Mouse (Mus musculus) heart, embryonic 10.5 days (tissue): ENCODE data around the gene Prdm8. TPM values are rescaled to one million over a fixed set of nuclear protein-coding genes. Genes with fewer than 3 reads are reported as not detected.
A peak's percentile ranks its signal among the peaks of the same experiment; 100 is the strongest.

Experiments used
- DNase-seq: peaks from one replicate; pipeline ENCODE4 v3.0.0-alpha.2; 2017; ENCODE audit warnings: low spot score
- H3K27ac ChIP-seq: fragments of 300-500 bp; sonication (generic); 2 replicates; pipeline ENCODE4 v1.5.1; 2016; ENCODE audit warnings: mild to moderate bottlenecking
- H3K27me3 ChIP-seq: fragments of 300-500 bp; sonication (generic); 2 replicates; pipeline ENCODE4 v1.6.1; 2016; ENCODE audit warnings: mild to moderate bottlenecking; ENCODE audit not compliant: poor library complexity, insufficient read depth, severe bottlenecking
- H3K36me3 ChIP-seq: fragments of 300-500 bp; sonication (generic); 2 replicates; pipeline ENCODE4 v1.6.1; 2016; ENCODE audit warnings: mild to moderate bottlenecking, moderate library complexity
- H3K4me1 ChIP-seq: fragments of 300-500 bp; sonication (generic); 2 replicates; pipeline ENCODE4 v1.6.1; 2016; ENCODE audit warnings: mild to moderate bottlenecking
- H3K4me3 ChIP-seq: fragments of 300-500 bp; sonication (generic); 2 replicates; pipeline ENCODE4 v1.5.1; 2016; ENCODE audit warnings: mild to moderate bottlenecking, moderate library complexity
- H3K9me3 ChIP-seq: fragments of 300-500 bp; sonication (generic); 2 replicates; pipeline ENCODE4 v1.6.1; 2016; ENCODE audit warnings: mild to moderate bottlenecking, moderate library complexity
- WGBS: fragments of 180-500 bp; shearing (Covaris S2); methylation state at CpG from one replicate; pipeline ENCODE4 v1.1.7; 2016; 5-methylcytosine and 5-hydroxymethylcytosine counted together
- polyA plus RNA-seq: library from polyadenylated mRNA; unstranded; fragments of >200 nt; fragmentation: Nextera tagmentation; extraction: Ambion mirVana; gene quantifications from 2 replicates; pipeline ENCODE4 v1.2.1, GENCODE M21; 2016

Gene Prdm8
- not detected in 2 replicates for polyA plus RNA-seq

GRCm38 (mm10) chr5:98167180-98167824, at the start of gene Prdm8:
Gene Prdm8 (plus strand): TSS chr5:98167198.
- peaks cover 76% of the 10 kb centered on the region for H3K27me3 ChIP-seq
- H3K27ac ChIP-seq = peak within 1 kb of the TSS; percentile 57
- H3K4me3 ChIP-seq = peak within 1 kb of the TSS; percentile 69
- H3K9me3 ChIP-seq = no peaks in the 10 kb centered on the region
- H3K36me3 ChIP-seq = no peaks in the 10 kb centered on the region
- peaks cover 19% of the 10 kb centered on the region for H3K4me1 ChIP-seq
- DNase-seq = peak; percentile 91
- under 1% methylated on average over 49 of the region's 51 CpGs for WGBS

GRCm38 (mm10) chr5:98127074-98127473, 39.9 kb upstream of the Prdm8 start:
- 75% methylated on average over 3 of the region's 3 CpGs for WGBS
- DNase-seq = no peak

GRCm38 (mm10) chr5:98138545-98139296, 28.3 kb upstream of the Prdm8 start:
- 82% methylated on average over 14 of the region's 14 CpGs for WGBS
- H3K27ac ChIP-seq = no peak overlapping the region
- H3K4me1 ChIP-seq = 0 out of 2 replicates have a peak, but pooled peaks cover 3% of the 10 kb centered on the region
- DNase-seq = no peak
- no peaks in the 10 kb centered on the region for H3K9me3 ChIP-seq
- no peak overlapping the region for H3K4me3 ChIP-seq
- no peaks in the 10 kb centered on the region for H3K27me3 ChIP-seq
- no peaks in the 10 kb centered on the region for H3K36me3 ChIP-seq

More at GRCm38 (mm10) chr5:98127074-98127473, 39.9 kb upstream of the Prdm8 start:
- no peaks in the 10 kb centered on the region for H3K4me1 ChIP-seq
- no peaks in the 10 kb centered on the region for H3K27me3 ChIP-seq
- no peaks in the 10 kb centered on the region for H3K36me3 ChIP-seq
- no peak overlapping the region for H3K27ac ChIP-seq
- no peak overlapping the region for H3K4me3 ChIP-seq
- H3K9me3 ChIP-seq = no peaks in the 10 kb centered on the region

GRCm38 (mm10) chr5:98139297-98139660, 27.7 kb upstream of the Prdm8 start:
- WGBS = 88% methylated on average over 3 of the region's 3 CpGs
- H3K4me1 ChIP-seq = 0 out of 2 replicates have a peak, but pooled peaks cover 3% of the 10 kb centered on the region

GRCm38 (mm10) chr5:98146895-98147294, 20.1 kb upstream of the Prdm8 start:
- H3K27ac ChIP-seq = no peak overlapping the region
- H3K4me1 ChIP-seq = 0 out of 2 replicates have a peak, but pooled peaks cover 3% of the 10 kb centered on the region
- WGBS = 60% methylated on average over 3 of the region's 3 CpGs
- no peaks in the 10 kb centered on the region for H3K36me3 ChIP-seq
- no peak overlapping the region for H3K4me3 ChIP-seq
- H3K9me3 ChIP-seq = no peaks in the 10 kb centered on the region
- no peak for DNase-seq
- H3K27me3 ChIP-seq = no peaks in the 10 kb centered on the region

More at GRCm38 (mm10) chr5:98139297-98139660, 27.7 kb upstream of the Prdm8 start:
- no peaks in the 10 kb centered on the region for H3K9me3 ChIP-seq
- no peak overlapping the region for H3K27ac ChIP-seq
- H3K27me3 ChIP-seq = no peaks in the 10 kb centered on the region
- no peak overlapping the region for H3K4me3 ChIP-seq
- DNase-seq = no peak
- H3K36me3 ChIP-seq = no peaks in the 10 kb centered on the region

GRCm38 (mm10) chr5:98166116-98166515, 882 bp upstream of the Prdm8 start:
- 2% methylated on average over 15 of the region's 15 CpGs for WGBS
- H3K4me1 ChIP-seq = peaks cover 19% of the 10 kb centered on the region
- DNase-seq = no peak
- H3K4me3 ChIP-seq = peak overlapping the region; percentile 69
- H3K36me3 ChIP-seq = no peaks in the 10 kb centered on the region
- H3K27me3 ChIP-seq = peaks cover 64% of the 10 kb centered on the region
- H3K9me3 ChIP-seq = no peaks in the 10 kb centered on the region
- H3K27ac ChIP-seq = no peak overlapping the region

- peak overlapping the region; percentile 69 for H3K4me3 ChIP-seq
- no peaks in the 10 kb centered on the region for H3K9me3 ChIP-seq
- H3K27me3 ChIP-seq = peaks cover 89% of the 10 kb centered on the region
- peaks cover 19% of the 10 kb centered on the region for H3K4me1 ChIP-seq
- no peak for DNase-seq
- no peaks in the 10 kb centered on the region for H3K36me3 ChIP-seq
- no peak overlapping the region for H3K27ac ChIP-seq
- under 1% methylated on average over 37 of the region's 37 CpGs for WGBS
Observed at GRCm38 (mm10) chr5:98168356-98169285, 1.6 kb downstream of the Prdm8 start.

- peaks cover 19% of the 10 kb centered on the region for H3K4me1 ChIP-seq
- under 1% methylated on average over 30 of the region's 30 CpGs for WGBS
Observed at GRCm38 (mm10) chr5:98169376-98170351, 2.7 kb downstream of the Prdm8 start.

GRCm38 (mm10) chr5:98171651-98172230, 4.7 kb downstream of the Prdm8 start:
- no peak overlapping the region for H3K4me3 ChIP-seq
- DNase-seq = no peak
- WGBS = 4% methylated on average over 9 of the region's 9 CpGs
- H3K4me1 ChIP-seq = peaks cover 17% of the 10 kb centered on the region
- H3K27me3 ChIP-seq = peaks cover 99% of the 10 kb centered on the region
- H3K27ac ChIP-seq = no peak overlapping the region
- no peaks in the 10 kb centered on the region for H3K36me3 ChIP-seq
- no peaks in the 10 kb centered on the region for H3K9me3 ChIP-seq

More at GRCm38 (mm10) chr5:98169376-98170351, 2.7 kb downstream of the Prdm8 start:
- H3K9me3 ChIP-seq = no peaks in the 10 kb centered on the region
- no peak overlapping the region for H3K27ac ChIP-seq
- peak overlapping the region; percentile 69 for H3K4me3 ChIP-seq
- H3K27me3 ChIP-seq = peaks cover 100% of the 10 kb centered on the region
- DNase-seq = no peak
- no peaks in the 10 kb centered on the region for H3K36me3 ChIP-seq

- Histone ChIP-seq H3K9me3 (no peaks in the 10 kb centered on the region), H3K27me3 (peaks cover 99% of the 10 kb centered on the region), H3K4me1 (peaks cover 12% of the 10 kb centered on the region), H3K4me3 (no peak overlapping the region), H3K27ac (no peak overlapping the region), H3K36me3 (no peaks in the 10 kb centered on the region)
- no peak for DNase-seq
- whole genome bisulfite sequencing = 4% methylated on average over 15 of the region's 15 CpGs
Observed at GRCm38 (mm10) chr5:98172502-98173181, 5.6 kb downstream of the Prdm8 start.

- no peaks in the 10 kb centered on the region for H3K36me3 ChIP-seq
- no peak overlapping the region for H3K27ac ChIP-seq
- H3K4me1 ChIP-seq = peaks cover 4% of the 10 kb centered on the region
- H3K9me3 ChIP-seq = no peaks in the 10 kb centered on the region
- H3K4me3 ChIP-seq = no peak overlapping the region
- no peak for DNase-seq
- peaks cover 99% of the 10 kb centered on the region for H3K27me3 ChIP-seq
Observed at GRCm38 (mm10) chr5:98173694-98174093, 6.7 kb downstream of the Prdm8 start.
